Comparison of ENCODE assay signal across 8 mouse cellular contexts in the genomic region with DNA sequence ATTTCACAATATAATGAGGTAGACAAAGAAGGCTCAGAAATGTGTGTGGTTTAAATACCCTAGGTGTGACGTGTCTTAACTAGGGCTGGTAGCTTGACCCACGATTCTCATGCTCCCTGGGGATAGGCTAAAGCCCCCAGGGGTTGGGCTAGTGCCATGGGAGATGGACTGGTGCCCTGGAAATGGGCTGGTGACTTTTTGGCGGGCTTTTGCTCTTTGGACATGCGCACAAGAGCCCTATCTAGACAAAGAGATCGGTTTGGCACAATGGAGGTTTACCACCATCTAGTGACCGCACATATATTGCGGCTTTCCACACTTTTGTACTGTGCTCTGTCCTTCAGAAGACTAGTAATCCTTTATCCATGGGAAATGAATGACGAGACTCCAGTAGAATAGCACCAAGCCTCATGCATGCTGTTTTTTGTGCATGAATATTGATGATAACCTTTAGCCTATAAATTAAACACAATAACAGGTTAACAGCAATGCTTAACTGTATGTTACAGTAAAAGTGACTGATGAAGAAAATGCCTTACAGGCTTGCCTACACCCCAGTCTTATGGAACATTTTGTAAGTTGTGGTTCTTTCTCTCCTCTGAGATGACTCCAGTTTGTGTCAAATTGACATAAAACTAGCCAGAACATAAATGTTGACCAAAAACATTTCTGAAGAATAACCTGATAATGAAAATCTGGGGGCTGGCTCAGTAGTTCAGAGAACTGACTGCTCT. TPM values are rescaled to one million over a fixed set of nuclear protein-coding genes. Genes with fewer than 3 reads are reported as not detected.
DNase-seq lines count a peak whose midpoint lies in the region; ATAC-seq lines count a peak whose summit lies in the region.
"Not testable (repeated sequence)": the region's sequence is repeated elsewhere in the genome, so short reads cannot be mapped to it uniquely, and the experiment has no call there.

No protein-coding gene starts in this region.

- peak; percentile 43; the same call in 1 of the 2 replicates for ATAC-seq in megakaryocyte, adult 5-6 weeks (ENCODE audit: poor library complexity, severe bottlenecking)

- peak overlapping the region; percentile 31; the same call in 1 of the 2 replicates for H3K4me3 ChIP-seq in embryonic facial prominence, embryonic 10.5 days

- not testable (repeated sequence) for H3K36me3 ChIP-seq in embryonic facial prominence, embryonic 10.5 days (replicated peaks)

- peak; percentile 74 for DNase-seq in A20 (ENCODE audit: low read depth, low spot score)
- peak; percentile 53 for DNase-seq in adrenal gland, postnatal 14 days
- peak; percentile 52 for DNase-seq in embryonic facial prominence, embryonic 10.5 days (ENCODE audit: low spot score)
- peak; percentile 2 for DNase-seq in heart, adult 8-10 months (ENCODE audit: low spot score)
- DNase-seq in kidney, adult 11 months: peak; percentile 27
- peak; percentile 44 to 67 for DNase-seq in left cerebral cortex, postnatal 25 days (ENCODE audit: low spot score in 2 of 2)
- peak; percentile 63 to 69 for DNase-seq in right cerebral cortex, postnatal 10 days (ENCODE audit: low spot score in 2 of 2)

- H3K27ac ChIP-seq in embryonic facial prominence, embryonic 10.5 days (replicated peaks): peak overlapping the region; percentile 61

- peaks cover 18% of the 10 kb centered on the region; the same call in 1 of the 2 replicates for H3K9me3 ChIP-seq in embryonic facial prominence, embryonic 10.5 days

- intact Hi-C loops in left cerebral cortex, postnatal 25 days (cut with DNase I): loop anchor here (2.0 to 10.0 kb wide), 2 partner anchors 419 to 517 kb away; no protein-coding TSS in a partner anchor

- not testable (repeated sequence) for H3K27me3 ChIP-seq in embryonic facial prominence, embryonic 10.5 days (replicated peaks; ENCODE audit: low read depth, poor library complexity, severe bottlenecking)

- WGBS in embryonic facial prominence, embryonic 10.5 days: 45% methylated on average over 8 of the region's 8 CpGs

- H3K4me1 ChIP-seq in embryonic facial prominence, embryonic 10.5 days: not testable (repeated sequence)

RNA-seq across cellular contexts. Expression of gene Zfp932, which starts 27.5 kb away (rescaled TPM):
- 19.1 and 19.9 TPM in 2 replicates for total RNA-seq in adrenal gland, postnatal 14 days (2021)
- polyA plus RNA-seq in embryonic facial prominence, embryonic 10.5 days (2016; fragmentation: Nextera tagmentation; extraction: Ambion mirVana): 20.9 and 23.4 TPM in 2 replicates
- 1 to 10 TPM; 5.6 to 9.5 (median 7.4) TPM for total RNA-seq in heart, adult 8-10 months (2022)
- 10 to 100 TPM; 44.6 to 56.6 TPM for total RNA-seq in left cerebral cortex, postnatal 25 days (2021)
- 15.3 and 20.1 TPM in 2 replicates for total RNA-seq in megakaryocyte, adult 5-6 weeks (2015)
- total RNA-seq in megakaryocyte, adult 5-6 weeks (2017): 39.2 and 50.6 TPM in 2 replicates

RNA-seq across cellular contexts. Expression of gene Gm17655, which starts 48.5 kb away (rescaled TPM):
- 4.4 and 6.6 TPM in 2 replicates for total RNA-seq in adrenal gland, postnatal 14 days (2021)
- polyA plus RNA-seq in embryonic facial prominence, embryonic 10.5 days (2016; fragmentation: Nextera tagmentation; extraction: Ambion mirVana): 4.8 and 5.9 TPM in 2 replicates
- total RNA-seq in heart, adult 8-10 months (2022): 1 to 10 TPM; 1.7 to 6.7 (median 3.6) TPM
- 10 to 100 TPM in 1 of 2 experiments, 1 to 10 TPM in 1; 8.1 to 10.3 TPM for total RNA-seq in left cerebral cortex, postnatal 25 days (2021)
- total RNA-seq in megakaryocyte, adult 5-6 weeks (2015): 12.1 and 13.7 TPM in 2 replicates
- total RNA-seq in megakaryocyte, adult 5-6 weeks (2017): 4.4 and 4.6 TPM in 2 replicates

Comparison
In these comparisons a context has a peak if more than half of its experiments do, and no peak if none do; other contexts are left out.
1. Peak in every context shown above with its lines: DNase-seq, ATAC-seq, H3K4me3 ChIP-seq and H3K27ac ChIP-seq.
2. DNase-seq: peak in every context shown above with its lines; median percentile 74 in A20; 66 in right cerebral cortex, postnatal 10 days; 56 in left cerebral cortex, postnatal 25 days; 53 in adrenal gland, postnatal 14 days; 52 in embryonic facial prominence, embryonic 10.5 days; 27 in kidney, adult 11 months; 2 in heart, adult 8-10 months.